Mouse (Mus musculus): ENCODE measurements at regions not wholly inside any gene's neighbourhood (a gene's known extent, or its start where the extent isn't known, plus 50 kb on each side); places are given as distances from the start of the nearest gene placed in this dataset.

- no peaks in the 10 kb centered on the region for H3K36me3 ChIP-seq (ENCODE audit: control insufficient read depth, insufficient read depth, low read length)
- peaks cover 6% of the 10 kb centered on the region; the same call in 1 of the 2 replicates for H3K4me1 ChIP-seq (ENCODE audit: control insufficient read depth, insufficient read depth, low read length)
- H3K9me3 ChIP-seq (ENCODE audit: control insufficient read depth, low read length), result no peaks in the 10 kb centered on the region
- no peak overlapping the region for H3K9ac ChIP-seq (ENCODE audit: low read depth, low read length, severe bottlenecking)
- peak overlapping the region; percentile 66 for H3K27ac ChIP-seq (replicated peaks; ENCODE audit: low read depth, low read length)
- DNase-seq (ENCODE audit: low spot score) (peak; percentile 93), ATAC-seq (ENCODE audit: low FRiP score, low read depth) (peak; percentile 94)
- H3K4me2 ChIP-seq (replicated peaks; ENCODE audit: low read depth, low read length, severe bottlenecking), result no peak overlapping the region
- no peak for TF ChIP-seq POLR2A (IDR thresholded peaks at IDR 0.05; ENCODE audit: borderline replicate concordance, extremely low read depth, insufficient read depth, insufficient read length)
- no peaks in the 10 kb centered on the region for H3K27me3 ChIP-seq (ENCODE audit: control insufficient read depth, insufficient read depth, low read length)
- no peak overlapping the region for H3K4me3 ChIP-seq (replicated peaks; ENCODE audit: low read length)
These were observed 268.0 kb upstream of the Col3a1 start for GRCm38 (mm10) chr1:45043245-45043926.

GRCm38 (mm10) chr1:45090841-45091535, 220.3 kb upstream of the Col3a1 start:
- no peak overlapping the region for H3K27ac ChIP-seq (replicated peaks; ENCODE audit: low read depth, low read length)
- no peak overlapping the region for H3K9ac ChIP-seq (ENCODE audit: low read depth, low read length, severe bottlenecking)
- no peak for TF ChIP-seq POLR2A (IDR thresholded peaks at IDR 0.05; ENCODE audit: borderline replicate concordance, extremely low read depth, insufficient read depth, insufficient read length)
- H3K9me3 ChIP-seq (ENCODE audit: control insufficient read depth, low read length), result 0 out of 2 replicates have a peak, but pooled peaks cover 3% of the 10 kb centered on the region
- no peak for DNase-seq (ENCODE audit: low spot score)
- H3K4me2 ChIP-seq (replicated peaks; ENCODE audit: low read depth, low read length, severe bottlenecking), result no peak overlapping the region
- H3K36me3 ChIP-seq (ENCODE audit: control insufficient read depth, insufficient read depth, low read length), result no peaks in the 10 kb centered on the region
- H3K4me1 ChIP-seq (ENCODE audit: control insufficient read depth, insufficient read depth, low read length), result no peaks in the 10 kb centered on the region
- ATAC-seq (ENCODE audit: low FRiP score, low read depth), result peak; percentile 44; the same call in 1 of the 2 replicates
- WGBS, result 81% methylated on average over 10 of the region's 10 CpGs
- H3K27me3 ChIP-seq (ENCODE audit: control insufficient read depth, insufficient read depth, low read length), result no peaks in the 10 kb centered on the region
- no peak overlapping the region for H3K4me3 ChIP-seq (replicated peaks; ENCODE audit: low read length)

- Histone ChIP-seq H3K36me3 (ENCODE audit: control insufficient read depth, insufficient read depth, low read length) (no peaks in the 10 kb centered on the region), H3K27me3 (ENCODE audit: control insufficient read depth, insufficient read depth, low read length) (no peaks in the 10 kb centered on the region), H3K4me1 (ENCODE audit: control insufficient read depth, insufficient read depth, low read length) (no peaks in the 10 kb centered on the region), H3K4me2 (replicated peaks; ENCODE audit: low read depth, low read length, severe bottlenecking) (no peak overlapping the region), H3K9me3 (ENCODE audit: control insufficient read depth, low read length) (no peaks in the 10 kb centered on the region), H3K27ac (replicated peaks; ENCODE audit: low read depth, low read length) (no peak overlapping the region), H3K9ac (ENCODE audit: low read depth, low read length, severe bottlenecking) (no peak overlapping the region), H3K4me3 (replicated peaks; ENCODE audit: low read length) (no peak overlapping the region)
- TF ChIP-seq POLR2A (IDR thresholded peaks at IDR 0.05; ENCODE audit: borderline replicate concordance, extremely low read depth, insufficient read depth, insufficient read length), result no peak
- DNase-seq (ENCODE audit: low spot score) (no peak), ATAC-seq (ENCODE audit: low FRiP score, low read depth) (no peak)
These were observed 210.4 kb upstream of the Col3a1 start for GRCm38 (mm10) chr1:45100966-45101365.

- DNase-seq (ENCODE audit: low spot score) (peak; percentile 90), ATAC-seq (ENCODE audit: low FRiP score, low read depth) (peak; percentile 75)
- Histone ChIP-seq H3K4me3 (replicated peaks; ENCODE audit: low read length) (no peak overlapping the region), H3K4me1 (ENCODE audit: control insufficient read depth, insufficient read depth, low read length) (no peaks in the 10 kb centered on the region), H3K27ac (replicated peaks; ENCODE audit: low read depth, low read length) (no peak overlapping the region), H3K9me3 (ENCODE audit: control insufficient read depth, low read length) (no peaks in the 10 kb centered on the region), H3K27me3 (ENCODE audit: control insufficient read depth, insufficient read depth, low read length) (no peaks in the 10 kb centered on the region), H3K4me2 (replicated peaks; ENCODE audit: low read depth, low read length, severe bottlenecking) (no peak overlapping the region), H3K9ac (ENCODE audit: low read depth, low read length, severe bottlenecking) (no peak overlapping the region), H3K36me3 (ENCODE audit: control insufficient read depth, insufficient read depth, low read length) (no peaks in the 10 kb centered on the region)
- TF ChIP-seq POLR2A (IDR thresholded peaks at IDR 0.05; ENCODE audit: borderline replicate concordance, extremely low read depth, insufficient read depth, insufficient read length), result no peak
- 33% methylated on average over 1 of the region's 1 CpGs for WGBS
These were observed 194.8 kb upstream of the Col3a1 start for GRCm38 (mm10) chr1:45116409-45117144.

- TF ChIP-seq POLR2A (IDR thresholded peaks at IDR 0.05; ENCODE audit: borderline replicate concordance, extremely low read depth, insufficient read depth, insufficient read length), result no peak
- DNase-seq (ENCODE audit: low spot score), result peak; percentile 73
- H3K4me1 ChIP-seq (ENCODE audit: control insufficient read depth, insufficient read depth, low read length), result no peaks in the 10 kb centered on the region
- H3K4me3 ChIP-seq (replicated peaks; ENCODE audit: low read length), result no peak overlapping the region
- ATAC-seq (ENCODE audit: low FRiP score, low read depth), result peak; percentile 68; the same call in 1 of the 2 replicates
- no peaks in the 10 kb centered on the region for H3K9me3 ChIP-seq (ENCODE audit: control insufficient read depth, low read length)
- no peaks in the 10 kb centered on the region for H3K27me3 ChIP-seq (ENCODE audit: control insufficient read depth, insufficient read depth, low read length)
- H3K4me2 ChIP-seq (replicated peaks; ENCODE audit: low read depth, low read length, severe bottlenecking), result no peak overlapping the region
- H3K27ac ChIP-seq (replicated peaks; ENCODE audit: low read depth, low read length), result 0 out of 2 replicates have a peak overlapping the region, but pooled peaks have one; percentile 3
- WGBS, result 12% methylated on average over 6 of the region's 7 CpGs
- H3K36me3 ChIP-seq (ENCODE audit: control insufficient read depth, insufficient read depth, low read length), result no peaks in the 10 kb centered on the region
- H3K9ac ChIP-seq (ENCODE audit: low read depth, low read length, severe bottlenecking), result no peak overlapping the region
These were observed 176.1 kb upstream of the Col3a1 start for GRCm38 (mm10) chr1:45135152-45135714.
